Mouse (Mus musculus) hindbrain, embryonic 14.5 days (tissue): ENCODE measurements around the gene Daglb. TPM values are rescaled to one million over a fixed set of nuclear protein-coding genes. Genes with fewer than 3 reads are reported as not detected.
"Not testable (repeated sequence)": the region's sequence is repeated elsewhere in the genome, so short reads cannot be mapped to it uniquely, and the experiment has no call there.

Experiments used
- ATAC-seq: fragments of 200-750 bp; cut with Nextera tagmentation; 2 replicates; pipeline ENCODE4 v1.8.0; 2017; ENCODE audit warnings: moderate number of reproducible peaks, mild to moderate bottlenecking, moderate TSS enrichment, moderate library complexity; ENCODE audit not compliant: low FRiP score
- DNase-seq: peaks from one replicate; pipeline ENCODE4 v3.0.0-alpha.2; 2015; ENCODE audit warnings: low spot score
- H3K27ac ChIP-seq: fragments of 300-500 bp; sonication (generic); 2 replicates; pipeline ENCODE4 v1.5.1; 2014; ENCODE audit warnings: mild to moderate bottlenecking, moderate library complexity
- H3K27me3 ChIP-seq: fragments of 300-500 bp; sonication (generic); 2 replicates; pipeline ENCODE4 v1.6.1; 2014; ENCODE audit warnings: mild to moderate bottlenecking, low read length, mixed read lengths; ENCODE audit not compliant: control insufficient read depth, insufficient read depth
- H3K36me3 ChIP-seq: fragments of 300-500 bp; sonication (generic); replicated peaks from 2 replicates; pipeline ENCODE4 v1.6.1; 2014; ENCODE audit not compliant: control insufficient read depth, insufficient read depth
- H3K4me1 ChIP-seq: fragments of 300-500 bp; sonication (generic); replicated peaks from 2 replicates; pipeline ENCODE4 v1.6.1; 2014; ENCODE audit warnings: antibody characterized with exemption, low read length, mixed read lengths; ENCODE audit not compliant: control insufficient read depth, insufficient read depth
- H3K4me2 ChIP-seq: fragments of 300-500 bp; sonication (generic); replicated peaks from 2 replicates; pipeline ENCODE4 v1.6.1; 2014; ENCODE audit warnings: mild to moderate bottlenecking, moderate library complexity
- H3K4me3 ChIP-seq: fragments of 300-500 bp; sonication (generic); replicated peaks from 2 replicates; pipeline ENCODE4 v1.5.1; 2014; ENCODE audit warnings: mild to moderate bottlenecking, low read length
- H3K9ac ChIP-seq: fragments of 300-500 bp; sonication (generic); 2 replicates; pipeline ENCODE4 v1.6.1; 2014
- H3K9me3 ChIP-seq: fragments of 300-500 bp; sonication (generic); 2 replicates; pipeline ENCODE4 v1.6.1; 2016; ENCODE audit warnings: low read length; ENCODE audit not compliant: control insufficient read depth
- WGBS: fragments of 180-500 bp; shearing (Covaris S2); extraction: QIAGEN DNeasy Blood & Tissue Kit; methylation state at CpG from one replicate; pipeline ENCODE4 v1.1.7; 2014; 5-methylcytosine and 5-hydroxymethylcytosine counted together
- polyA plus RNA-seq: library from polyadenylated mRNA; unstranded; fragments of >200 nt; fragmentation: Nextera tagmentation; extraction: Ambion mirVana; gene quantifications from 2 replicates; pipeline ENCODE4 v1.2.1, GENCODE M21; 2014

The Daglb gene
- polyA plus RNA-seq, 1 experiment from 2014 or later = 17.5 TPM

GRCm38 (mm10) chr5:143547384-143547783 is 83.0 kb downstream of the Daglb start:
- Histone ChIP-seq H3K9ac (no peak overlapping the region), H3K4me1 (peaks cover 29% of the 10 kb centered on the region), H3K27ac (no peak overlapping the region), H3K9me3 (no peaks in the 10 kb centered on the region), H3K36me3 (0 out of 2 replicates have a peak, but pooled peaks cover 5% of the 10 kb centered on the region), H3K27me3 (no peaks in the 10 kb centered on the region), H3K4me2 (no peak overlapping the region), H3K4me3 (no peak overlapping the region)
- DNase-seq = peak; percentile 60
- WGBS = 9% methylated on average over 11 of the region's 11 CpGs
- ATAC-seq = no peak

- ATAC-seq (no peak), DNase-seq (no peak)
- Histone ChIP-seq H3K9me3 (no peaks in the 10 kb centered on the region), H3K4me3 (no peak overlapping the region), H3K4me1 (peaks cover 29% of the 10 kb centered on the region), H3K27ac (no peak overlapping the region), H3K36me3 (0 out of 2 replicates have a peak, but pooled peaks cover 5% of the 10 kb centered on the region), H3K4me2 (peak overlapping the region; percentile 21; the same call in 1 of the 2 replicates), H3K27me3 (no peaks in the 10 kb centered on the region), H3K9ac (no peak overlapping the region)
- 58% methylated on average over 10 of the region's 10 CpGs for WGBS
Measured at GRCm38 (mm10) chr5:143547866-143548265, 83.5 kb downstream of the Daglb start.

- Histone ChIP-seq H3K9ac (peak overlapping the region; percentile 76), H3K27me3 (no peaks in the 10 kb centered on the region), H3K4me3 (peak overlapping the region; percentile 53), H3K27ac (peak overlapping the region; percentile 68), H3K4me2 (peak overlapping the region; percentile 73), H3K4me1 (peaks cover 29% of the 10 kb centered on the region), H3K9me3 (no peaks in the 10 kb centered on the region), H3K36me3 (0 out of 2 replicates have a peak, but pooled peaks cover 5% of the 10 kb centered on the region)
- ATAC-seq (peak; percentile 95), DNase-seq (peak; percentile 98)
- 2% methylated on average over 30 of the region's 37 CpGs for WGBS
Measured at GRCm38 (mm10) chr5:143548401-143548846, 84.0 kb downstream of the Daglb start.

- H3K9me3 ChIP-seq, H3K27me3 ChIP-seq, DNase-seq, H3K36me3 ChIP-seq: not testable (repeated sequence)
- peaks cover 29% of the 10 kb centered on the region for H3K4me1 ChIP-seq
- peak; percentile 53 for ATAC-seq
- H3K27ac ChIP-seq = peak overlapping the region; percentile 68
- WGBS = under 1% methylated on average over 22 of the region's 28 CpGs
- peak overlapping the region; percentile 53 for H3K4me3 ChIP-seq
- H3K4me2 ChIP-seq = peak overlapping the region; percentile 73
- peak overlapping the region; percentile 76 for H3K9ac ChIP-seq
Measured at GRCm38 (mm10) chr5:143548922-143549321, 84.5 kb downstream of the Daglb start.

GRCm38 (mm10) chr5:143552911-143553310 is 88.5 kb downstream of the Daglb start:
- H3K36me3 ChIP-seq = 0 out of 2 replicates have a peak, but pooled peaks cover 5% of the 10 kb centered on the region
- no peak for ATAC-seq
- no peaks in the 10 kb centered on the region for H3K9me3 ChIP-seq
- no peaks in the 10 kb centered on the region for H3K27me3 ChIP-seq
- no peak overlapping the region for H3K4me3 ChIP-seq
- H3K9ac ChIP-seq = no peak overlapping the region
- WGBS = 82% methylated on average over 6 of the region's 6 CpGs
- H3K4me1 ChIP-seq = peaks cover 27% of the 10 kb centered on the region
- DNase-seq = no peak
- no peak overlapping the region for H3K4me2 ChIP-seq
- H3K27ac ChIP-seq = no peak overlapping the region

- H3K4me3 ChIP-seq = no peak overlapping the region
- 0 out of 2 replicates have a peak, but pooled peaks cover 5% of the 10 kb centered on the region for H3K36me3 ChIP-seq
- H3K27me3 ChIP-seq = no peaks in the 10 kb centered on the region
- H3K9me3 ChIP-seq = no peaks in the 10 kb centered on the region
- WGBS = 76% methylated on average over 6 of the region's 6 CpGs
- no peak for DNase-seq
- no peak for ATAC-seq
- peaks cover 13% of the 10 kb centered on the region for H3K4me1 ChIP-seq
- H3K4me2 ChIP-seq = no peak overlapping the region
- no peak overlapping the region for H3K27ac ChIP-seq
- H3K9ac ChIP-seq = no peak overlapping the region
Measured at GRCm38 (mm10) chr5:143555233-143555632, 90.8 kb downstream of the Daglb start.

Other genes starting within 250 kb of the Daglb start
- not detected in 2 replicates for gene Spdye4a, start 237.7 kb upstream of the Daglb start, polyA plus RNA-seq
- 21.6 and 24.8 TPM in 2 replicates for gene Zfp12, start 229.4 kb upstream of the Daglb start, polyA plus RNA-seq
- gene Zfp316, start 194.6 kb upstream of the Daglb start, polyA plus RNA-seq = 5.5 and 6.4 TPM in 2 replicates
- 0.23 and 0.43 TPM in 2 replicates for gene Zfp853, start 171.0 kb upstream of the Daglb start, polyA plus RNA-seq
- gene E130309D02Rik, start 149.2 kb upstream of the Daglb start, polyA plus RNA-seq = 24.6 and 25.4 TPM in 2 replicates
- 72.2 and 78.1 TPM in 2 replicates for gene Zdhhc4, start 135.3 kb upstream of the Daglb start, polyA plus RNA-seq
- gene Grid2ip, start 107.2 kb upstream of the Daglb start, polyA plus RNA-seq = 0.25 and 0.60 TPM in 2 replicates
- gene Kdelr2, start 60.7 kb upstream of the Daglb start, polyA plus RNA-seq = 146 and 147 TPM in 2 replicates
- 473 and 504 TPM in 2 replicates for gene Rac1, start 63.5 kb downstream of the Daglb start, polyA plus RNA-seq
- 39.9 and 40.9 TPM in 2 replicates for gene Cyth3, start 157.9 kb downstream of the Daglb start, polyA plus RNA-seq